Mouse (Mus musculus) C2C12 (cell line): ENCODE results near the gene Crbn.

Experiments
- CEBPB ChIP-seq: IDR thresholded peaks from one replicate; pipeline ENCODE4 v1.6.1; 2011; ENCODE audit warnings: low read depth, mild to moderate bottlenecking, control low read depth, moderate library complexity
- CTCF ChIP-seq: IDR thresholded peaks from one replicate; pipeline ENCODE4 v1.5.1; 2011; ENCODE audit not compliant: control insufficient read depth, insufficient read depth, insufficient read length
- MAX ChIP-seq: IDR thresholded peaks from one replicate; pipeline ENCODE4 v1.6.1; 2011; ENCODE audit warnings: mild to moderate bottlenecking, control low read depth
- MYOD1 ChIP-seq: IDR thresholded peaks from one replicate; pipeline ENCODE4 v1.6.1; 2011; ENCODE audit warnings: low read depth; ENCODE audit not compliant: control insufficient read depth, insufficient read length
- USF1 ChIP-seq: IDR thresholded peaks from one replicate; pipeline ENCODE4 v1.6.1; 2011; ENCODE audit warnings: low read depth, mild to moderate bottlenecking, control low read depth, moderate library complexity

DNA sequence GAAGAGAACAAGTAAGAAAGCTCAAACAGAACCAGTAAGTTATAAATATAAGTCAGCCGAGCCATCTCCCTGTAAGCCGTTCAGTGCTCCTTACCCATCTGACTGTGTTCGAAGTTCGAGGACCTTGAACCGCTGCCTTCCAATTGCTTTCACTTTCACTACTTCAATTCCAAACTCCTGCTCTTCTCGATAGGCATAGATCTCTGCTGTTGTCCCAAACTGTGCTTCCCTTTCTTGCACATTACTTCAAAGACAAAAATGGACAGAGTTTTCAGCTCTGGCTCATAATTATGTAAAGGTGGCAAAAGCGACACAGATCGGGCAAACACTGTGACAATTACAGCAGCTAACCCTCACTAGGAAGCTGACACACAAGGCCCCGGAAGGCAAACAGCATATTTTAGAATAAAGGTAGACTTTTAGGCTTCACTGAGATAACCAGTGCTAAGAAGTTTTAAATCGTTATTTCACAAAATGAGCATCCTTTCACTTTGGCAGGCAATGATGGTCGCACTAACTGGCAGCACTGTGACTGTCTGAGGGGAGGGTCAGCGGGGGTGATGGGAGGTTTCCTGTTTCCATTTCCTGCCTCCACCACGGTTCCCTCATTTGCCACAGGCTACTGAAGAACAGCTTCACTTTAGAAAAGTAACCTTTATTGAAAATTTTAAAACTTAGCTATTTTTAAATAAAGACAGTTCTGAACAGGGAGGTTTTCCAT lies 5.6 kb downstream of the Crbn start:
- TF ChIP-seq USF1 (no peak), MAX (no peak), CTCF (no peak), MYOD1 (no peak), CEBPB (no peak)
